Mouse (Mus musculus) 416B (cell line): ENCODE data around the gene Glb1l.

Experiments used
- DNase-seq: peaks from one replicate; pipeline ENCODE4 v3.0.0; 2011; ENCODE audit warnings: low read depth

Glb1l gene

DNA sequence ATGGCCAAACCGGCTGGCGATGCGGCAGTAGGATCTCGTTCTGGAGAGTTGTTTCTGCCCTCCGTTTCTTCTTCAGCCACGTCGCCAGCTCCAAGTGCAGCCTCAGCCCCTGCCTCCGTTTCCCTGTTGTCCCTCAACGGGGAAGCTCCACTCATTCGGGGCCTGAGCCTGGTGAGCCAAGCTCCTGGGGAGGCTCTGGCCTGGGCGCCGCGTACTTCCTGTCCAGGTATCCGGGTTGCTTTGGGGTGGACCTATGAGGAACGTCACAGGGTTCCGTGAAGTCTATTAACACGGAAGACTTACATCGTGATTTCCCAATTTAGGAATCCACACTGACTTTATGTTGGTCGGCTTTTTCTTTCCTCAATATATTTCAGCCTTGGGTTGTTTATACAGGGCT is 18.2 kb downstream of the Glb1l start:
- DNase-seq: peak; percentile 90

DNA sequence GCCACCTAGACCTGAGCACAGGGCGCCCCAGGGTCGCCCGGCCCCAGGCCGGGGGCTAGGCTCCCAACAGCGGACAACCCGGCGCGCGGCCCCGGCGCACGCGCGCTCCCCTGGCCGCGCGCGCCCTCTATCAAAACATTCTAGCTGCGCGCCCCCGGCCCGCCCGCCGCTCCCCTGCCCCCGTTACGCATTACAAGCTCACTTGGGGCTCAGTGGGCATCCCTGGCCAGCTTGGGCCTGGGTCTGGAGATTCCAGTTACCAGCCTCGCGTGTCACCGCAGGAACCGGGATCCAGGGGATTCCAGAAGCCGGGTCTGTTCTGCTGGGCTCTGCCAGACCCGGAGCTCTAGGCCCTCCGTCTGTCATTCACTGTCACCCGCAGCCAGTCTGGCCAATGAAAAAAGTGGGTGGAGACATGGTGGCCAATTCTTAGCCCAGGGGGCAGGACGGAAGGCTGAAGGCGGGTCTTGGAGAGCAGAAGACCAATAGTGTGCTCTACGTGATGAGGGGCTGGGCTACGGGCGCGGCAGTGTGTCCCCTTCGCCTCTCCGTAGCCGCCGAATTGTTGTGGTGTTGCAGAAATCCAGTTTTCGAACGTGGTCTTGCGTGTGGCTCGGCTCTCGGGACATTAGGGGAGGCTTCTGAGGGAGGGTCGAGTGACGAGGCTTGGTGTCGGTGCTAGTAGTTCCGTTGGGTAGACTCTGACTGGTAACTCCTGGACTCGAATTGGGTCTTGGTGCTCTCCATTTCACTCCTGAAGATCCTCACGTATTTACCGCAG is 18.8 kb downstream of the Glb1l start, which contains the start of the genes Ankzf1 and Atg9a:
TSS of gene Ankzf1 (plus strand) at position 530 of the 781 bp plus-strand sequence.
TSS of gene Atg9a (minus strand) at position 575 of the 781 bp plus-strand sequence.
- DNase-seq: peak; percentile 99

DNA sequence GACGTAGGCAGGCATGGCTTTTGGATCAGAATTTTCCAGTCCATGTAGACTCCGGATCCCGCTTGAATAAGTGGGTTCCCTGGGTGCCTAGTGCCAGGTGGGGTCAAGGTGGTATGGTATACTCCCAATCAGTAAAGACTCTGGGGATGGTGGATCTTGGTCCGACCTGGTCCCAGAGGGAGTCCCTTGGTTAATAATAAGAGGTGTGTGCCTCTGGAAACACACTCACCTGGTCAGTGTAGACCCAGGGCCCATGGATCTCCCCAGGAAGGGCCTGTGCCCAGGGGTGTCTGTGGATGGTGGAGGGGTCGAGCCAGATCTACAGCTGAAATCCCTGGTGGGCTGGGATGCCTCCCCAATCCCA is 19.4 kb downstream of the Glb1l start:
- no peak for DNase-seq

- DNase-seq: peak; percentile 19
These were observed 20.0 kb downstream of the Glb1l start for GRCm38 (mm10) chr1:75190577-75190976.

DNA sequence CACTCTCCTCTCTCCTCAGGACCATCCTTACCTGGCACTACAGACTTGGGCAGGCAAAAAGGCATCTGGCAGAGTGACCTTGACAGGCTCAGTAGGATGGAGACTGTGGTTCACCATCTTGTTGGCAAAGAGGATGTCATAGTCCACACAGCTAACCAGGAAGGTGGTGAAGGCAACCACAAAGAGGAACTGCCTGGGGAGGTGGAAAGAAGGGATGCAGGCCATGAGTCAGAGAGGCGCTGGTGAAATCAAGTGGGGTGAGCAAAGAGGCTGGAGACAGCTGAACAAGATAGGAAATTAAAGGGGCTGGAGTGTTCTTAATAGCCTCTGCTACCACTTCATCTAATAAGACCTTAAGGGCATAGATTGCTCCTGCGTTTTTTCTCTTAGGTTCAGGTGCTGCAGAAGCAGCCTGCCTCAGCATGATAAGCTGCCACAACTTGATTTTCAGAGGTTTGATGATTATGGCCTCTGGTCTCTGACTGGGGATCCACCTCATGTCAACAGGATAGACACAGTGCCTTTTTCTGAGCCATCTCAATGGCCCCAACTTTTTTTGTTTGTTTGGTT is 22.6 kb downstream of the Glb1l start:
- peak; percentile 99 for DNase-seq

DNA sequence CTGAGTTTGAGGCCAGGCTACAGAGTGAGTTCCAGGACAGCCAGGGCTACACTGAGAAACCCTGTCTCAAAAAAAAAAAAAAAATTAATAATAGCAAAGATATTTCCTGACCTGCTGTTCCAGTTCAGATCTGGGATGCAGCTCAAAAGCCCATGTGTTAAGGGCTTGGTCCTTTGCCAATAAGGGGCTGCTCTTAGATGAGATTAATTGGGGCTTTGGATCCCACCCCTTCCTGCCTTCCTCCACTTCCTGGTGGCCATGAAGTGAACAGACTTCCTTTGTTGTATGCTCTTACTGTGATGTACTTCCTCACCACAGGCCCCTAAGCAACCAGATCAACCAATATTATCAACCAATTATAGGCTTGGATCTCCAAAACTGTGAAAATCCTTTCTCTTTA is 23.5 kb downstream of the Glb1l start:
- DNase-seq: peak; percentile 91

DNA sequence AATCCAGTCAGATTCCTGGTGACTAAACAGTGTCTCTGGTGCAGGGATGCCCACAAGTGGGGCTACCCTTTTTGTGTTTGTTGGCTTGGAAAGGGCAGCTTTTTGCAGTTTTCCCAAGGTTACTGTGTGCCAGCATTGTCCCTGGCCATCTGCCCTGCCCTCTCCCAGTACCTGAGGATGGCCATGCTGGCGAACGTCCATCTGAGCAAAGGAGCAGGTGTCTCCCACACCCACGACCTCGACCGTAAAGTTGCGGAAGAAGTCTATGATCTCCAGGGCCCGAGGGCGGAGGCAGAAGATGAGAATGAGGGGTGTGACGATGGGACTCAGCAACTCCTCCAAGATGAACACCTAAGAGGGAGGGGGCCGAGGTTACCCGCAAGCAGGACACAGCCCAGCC is 25.1 kb downstream of the Glb1l start:
- no peak for DNase-seq

DNA sequence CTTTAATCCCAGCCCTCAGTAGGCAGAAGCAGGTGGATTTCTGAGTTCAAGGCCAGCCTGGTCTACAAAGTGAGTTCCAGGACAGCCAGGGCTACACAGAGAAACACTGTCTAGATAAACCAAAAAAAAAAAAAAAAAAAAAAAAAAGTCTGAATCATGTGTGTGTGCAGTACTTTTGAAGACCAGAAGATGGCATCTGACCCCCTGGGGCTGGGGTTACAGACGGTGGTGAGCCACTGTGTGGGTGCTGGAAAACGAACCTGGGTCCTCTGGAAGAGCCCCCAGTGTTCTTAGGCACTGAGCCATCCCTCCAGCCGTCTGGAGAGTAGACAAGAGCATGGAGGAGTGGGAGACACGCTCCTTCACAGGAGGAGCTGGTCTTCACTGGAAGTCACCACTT is 28.5 kb downstream of the Glb1l start:
- peak; percentile 17 for DNase-seq

DNA sequence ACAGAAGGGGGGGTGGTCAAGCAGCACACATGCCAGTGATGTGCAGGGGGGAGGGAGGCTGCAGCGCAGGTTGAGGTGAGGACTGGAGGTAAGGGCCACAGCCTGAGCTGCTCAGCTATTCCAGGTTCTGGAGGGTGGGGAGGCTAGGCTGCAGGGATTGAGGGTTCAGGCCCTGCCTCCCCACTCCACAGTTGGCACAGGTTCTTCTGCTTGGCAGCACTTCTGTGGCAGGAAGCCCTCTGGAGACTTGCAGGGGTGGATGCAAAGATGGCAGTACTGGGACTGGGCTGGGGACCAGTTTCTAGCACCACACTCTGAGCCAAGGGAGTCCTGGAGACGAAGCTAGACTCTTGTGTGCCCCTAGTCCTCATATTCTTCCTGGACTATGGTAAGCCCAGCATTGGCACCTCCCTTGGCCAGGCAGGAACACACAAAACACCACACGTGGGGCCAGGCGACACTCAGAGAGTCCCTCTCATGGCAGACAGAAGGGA is 29.2 kb downstream of the Glb1l start:
- DNase-seq: no peak

GRCm38 (mm10) chr1:75180741-75181140 is 29.9 kb downstream of the Glb1l start:
- DNase-seq: no peak

GRCm38 (mm10) chr1:75180105-75180590 is 30.5 kb downstream of the Glb1l start, which contains the start of gene Abcb6:
TSS of gene Abcb6 (minus strand) at chr1:75180392.
- DNase-seq: peak; percentile 92

GRCm38 (mm10) chr1:75179334-75180104 is 31.1 kb downstream of the Glb1l start:
- peak; percentile 91 for DNase-seq

- peak; percentile 97 for DNase-seq
These were observed 41.8 kb downstream of the Glb1l start, which contains the start of gene Zfand2b for GRCm38 (mm10) chr1:75168472-75169464. TSS of gene Zfand2b (plus strand) at chr1:75168646.

GRCm38 (mm10) chr1:75168093-75168471 is 42.5 kb downstream of the Glb1l start:
- DNase-seq: no peak

DNA sequence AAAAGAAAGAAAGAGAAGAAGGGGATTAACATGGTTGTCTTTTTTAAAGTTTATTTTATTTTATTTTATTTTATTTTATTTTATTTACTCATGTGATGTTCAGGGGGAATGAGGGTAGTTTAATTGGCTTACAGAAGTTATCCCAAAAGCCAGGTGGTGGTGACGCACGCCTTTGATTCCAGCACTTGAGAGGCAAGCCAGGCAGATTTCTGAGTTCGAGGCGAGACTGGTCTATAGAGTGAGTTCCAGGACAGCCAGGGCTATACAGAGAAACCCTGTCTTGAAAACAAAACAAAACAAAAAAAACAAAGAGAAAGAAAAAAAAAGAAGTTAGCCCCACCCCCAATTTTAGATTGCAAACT is 50.4 kb downstream of the Glb1l start:
- DNase-seq: no peak

DNA sequence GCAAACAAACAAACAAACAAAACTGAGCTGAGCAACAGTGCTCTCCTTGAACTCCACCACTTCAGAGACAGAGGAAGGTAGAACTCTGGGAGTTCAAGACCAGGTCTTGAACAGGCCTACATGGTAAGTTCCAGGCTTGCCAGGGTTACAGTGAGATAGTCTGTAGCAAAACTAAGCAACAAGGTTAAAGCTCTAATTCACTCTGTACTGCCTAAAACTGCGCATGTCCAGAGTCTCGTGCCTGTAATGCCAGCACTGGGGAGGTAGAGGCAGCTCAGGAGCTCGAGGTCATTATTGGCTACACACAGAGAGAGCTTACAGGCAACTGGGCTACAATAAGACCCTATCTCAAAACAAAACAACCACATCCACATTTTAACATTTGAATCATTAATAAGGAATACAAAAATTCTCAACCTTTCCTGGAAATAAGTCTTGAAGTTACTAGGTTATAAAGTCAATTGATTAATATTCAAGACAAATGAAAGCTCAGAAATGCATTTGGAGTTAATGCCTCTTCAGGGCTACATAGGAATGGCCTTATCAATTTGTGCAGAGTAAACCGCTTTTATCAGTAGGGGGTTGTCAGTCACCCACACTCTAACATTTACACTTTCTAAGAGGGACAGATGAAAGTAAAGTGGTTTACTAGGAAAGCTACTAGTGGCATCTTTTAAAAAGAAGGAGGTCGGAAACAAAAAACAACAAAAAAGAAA is 50.9 kb downstream of the Glb1l start:
- DNase-seq: no peak

DNA sequence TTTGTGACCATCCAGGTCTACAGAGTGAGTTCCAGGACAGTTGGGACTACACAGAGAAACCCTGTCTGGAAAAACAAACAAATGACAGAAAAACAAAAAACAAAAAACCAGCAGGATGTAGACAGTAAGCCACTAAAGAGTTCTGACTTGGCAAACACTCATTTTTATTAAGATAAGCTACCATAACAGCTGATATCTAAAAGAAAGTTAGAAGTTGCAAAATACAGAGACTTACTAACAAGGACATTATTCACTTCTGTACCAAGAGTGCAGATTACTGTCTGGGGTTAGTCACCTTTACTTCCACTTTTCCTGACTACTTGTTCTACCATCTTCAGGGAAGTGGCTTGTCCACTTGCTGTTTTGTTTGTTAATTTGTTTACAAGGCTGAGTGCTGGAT is 51.6 kb downstream of the Glb1l start:
- peak; percentile 23 for DNase-seq

- DNase-seq: no peak
These were observed 54.8 kb downstream of the Glb1l start for GRCm38 (mm10) chr1:75155837-75156236.

DNA sequence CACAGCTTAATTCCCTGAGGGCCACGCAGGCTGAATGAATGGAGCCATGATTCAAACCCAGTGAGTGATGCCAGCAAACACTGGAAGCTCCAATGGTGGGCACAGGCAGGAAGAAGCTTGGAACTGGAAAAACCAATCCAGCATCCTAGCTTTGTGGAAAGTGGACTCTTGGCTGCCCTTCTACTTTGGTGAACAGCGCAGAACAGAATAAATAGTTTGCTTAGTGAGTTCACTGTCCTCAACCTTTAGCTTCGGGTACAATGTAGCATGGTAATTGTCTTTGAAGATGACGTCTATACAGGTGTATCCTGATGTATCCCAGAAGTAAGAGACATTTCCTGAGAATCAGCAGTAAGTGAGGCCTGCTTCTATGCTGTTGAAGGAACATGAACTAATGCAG is 61.9 kb downstream of the Glb1l start:
- no peak for DNase-seq
